Mouse (Mus musculus): Measurements from ENCODE around the gene Add3. TPM values are rescaled to one million over a fixed set of nuclear protein-coding genes. Genes with fewer than 3 reads are reported as not detected.

Add3 gene
- total RNA-seq, 4 experiments from 2014 or later = 121 to 162 (median 144) TPM

DNA sequence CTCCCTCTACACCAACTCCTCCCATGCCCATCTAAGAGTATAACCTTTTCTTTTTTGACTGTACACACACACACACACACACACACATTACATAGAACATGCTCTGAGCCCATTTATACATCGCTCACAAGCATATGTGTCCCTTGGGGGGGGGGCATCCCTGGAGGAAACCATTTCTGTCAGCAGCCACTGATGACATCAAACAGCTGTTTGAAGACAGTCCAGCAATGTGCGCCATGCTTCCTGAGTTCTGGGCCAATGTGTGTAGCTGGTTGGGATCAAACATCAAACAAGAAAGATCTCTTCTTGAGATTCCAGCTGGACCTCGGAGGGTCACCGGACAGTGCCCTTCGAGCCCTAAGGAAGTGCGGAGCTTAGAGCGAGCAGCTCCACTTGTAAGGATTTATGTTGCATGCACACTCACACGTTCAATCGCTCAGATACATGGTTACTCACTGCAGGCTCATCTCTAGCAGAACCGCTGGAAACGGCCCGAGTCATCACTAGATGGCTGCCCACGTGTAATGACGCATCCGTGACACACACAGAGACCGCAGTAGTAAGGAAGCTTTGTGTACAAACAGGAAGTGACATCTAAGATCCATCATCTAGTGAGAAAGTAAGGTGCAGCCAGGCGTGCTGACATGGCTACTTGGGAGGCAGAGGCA, 132.9 kb downstream of the Add3 start:
- DNase-seq (ENCODE audit: low spot score in 2 of 2) = no peak

DNA sequence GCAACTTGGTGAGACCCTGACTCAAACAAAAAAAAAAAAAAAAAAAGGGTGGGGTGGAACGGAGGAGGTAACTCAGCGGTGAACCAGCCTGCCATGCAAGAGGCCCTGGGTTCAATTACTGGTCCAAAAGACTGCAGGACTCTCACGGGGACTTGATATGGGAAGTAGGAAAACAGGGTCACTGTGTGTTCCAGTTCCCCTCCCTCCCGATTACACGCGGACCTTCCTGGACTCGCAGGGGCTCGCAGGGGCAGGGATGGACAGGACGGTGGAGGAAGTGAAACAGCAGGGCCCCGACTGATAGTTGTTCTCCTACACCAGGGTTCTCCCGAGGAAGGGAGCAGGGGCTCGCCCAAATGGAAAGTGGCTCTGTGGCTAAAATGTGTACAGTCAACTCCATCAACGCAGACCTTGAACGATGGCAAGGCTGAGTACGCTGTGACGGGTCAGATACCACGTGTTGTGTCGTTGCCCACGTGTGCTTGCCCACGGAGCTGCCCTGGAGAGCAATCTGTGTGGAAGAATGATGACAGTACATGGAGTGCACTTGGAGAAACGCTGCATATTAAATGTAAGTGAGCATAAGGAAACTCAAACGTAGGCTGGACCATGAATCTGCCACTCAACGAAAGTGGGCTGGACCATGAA, 133.7 kb downstream of the Add3 start:
- DNase-seq (ENCODE audit: low spot score in 2 of 2) = no peak

GRCm38 (mm10) chr19:53275204-53275603, 135.0 kb downstream of the Add3 start:
- DNase-seq (ENCODE audit: low spot score in 2 of 2) = no peak

GRCm38 (mm10) chr19:53276902-53277707, 136.9 kb downstream of the Add3 start:
- no peak for DNase-seq (ENCODE audit: low spot score in 2 of 2)

DNA sequence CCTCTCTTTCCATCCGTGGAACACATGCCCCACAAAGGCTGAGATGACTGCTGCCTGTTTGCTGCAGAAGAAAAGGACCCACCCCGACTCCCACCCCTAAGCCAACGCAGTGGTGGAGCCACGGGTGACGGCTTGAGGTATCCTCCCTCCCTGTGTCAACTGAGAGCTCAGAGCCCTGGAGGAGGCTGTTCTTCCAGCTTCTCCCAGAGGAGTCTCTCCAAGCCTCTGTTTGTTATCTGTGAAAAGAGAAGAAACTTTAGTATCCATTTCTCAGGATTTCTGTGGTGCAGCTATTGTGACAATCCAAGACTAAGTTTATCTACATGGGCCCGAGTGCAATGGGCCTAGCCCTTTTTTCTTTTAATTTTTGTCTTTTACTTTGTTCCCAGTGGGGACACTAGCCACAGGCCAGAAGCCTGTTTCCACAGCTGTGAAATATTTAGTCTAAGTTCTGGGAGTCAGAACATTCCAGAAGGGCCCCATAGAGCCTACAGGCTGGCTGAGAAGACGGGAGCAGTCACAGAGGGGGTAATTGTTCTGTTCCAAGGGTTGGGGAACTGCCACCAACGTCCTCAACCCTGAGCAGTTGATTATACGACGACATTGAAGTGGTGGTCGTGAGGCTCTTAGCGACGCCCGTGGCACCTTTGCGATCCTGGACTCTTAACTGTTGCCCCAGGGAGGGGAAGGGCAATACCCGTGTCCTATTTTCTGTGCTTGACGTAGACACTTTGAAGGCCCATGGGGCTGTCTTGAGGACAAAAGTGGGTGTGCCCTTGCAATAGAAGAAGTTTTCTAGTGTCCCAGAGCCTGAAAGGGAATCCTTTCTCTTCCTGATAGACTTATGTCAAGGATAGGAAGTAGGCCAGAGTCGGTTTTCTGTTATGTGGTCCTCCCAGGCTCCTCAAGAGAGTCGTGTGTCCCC, 138.5 kb downstream of the Add3 start:
- no peak for DNase-seq (ENCODE audit: low spot score in 2 of 2)

DNA sequence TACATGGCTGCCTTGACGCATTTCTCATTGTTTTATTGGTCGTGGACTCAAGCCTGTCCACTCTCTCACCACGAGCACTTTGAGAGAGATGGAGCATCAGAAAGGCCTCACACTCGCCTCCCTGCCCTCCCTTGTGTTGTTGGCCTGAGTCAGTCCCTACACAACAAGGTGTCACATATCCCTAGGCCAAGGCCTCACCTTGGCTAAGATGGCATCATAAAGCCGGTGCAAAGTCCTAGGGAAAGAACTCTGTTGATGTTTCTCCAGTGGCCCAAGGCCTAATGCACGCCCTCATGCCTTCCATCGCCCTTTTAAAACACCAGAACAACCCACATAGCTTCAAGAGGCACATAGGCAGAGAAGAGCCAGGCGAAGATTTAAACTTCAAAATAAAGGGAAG, 140.0 kb downstream of the Add3 start:
- no peak for DNase-seq (ENCODE audit: low spot score in 2 of 2)

DNA sequence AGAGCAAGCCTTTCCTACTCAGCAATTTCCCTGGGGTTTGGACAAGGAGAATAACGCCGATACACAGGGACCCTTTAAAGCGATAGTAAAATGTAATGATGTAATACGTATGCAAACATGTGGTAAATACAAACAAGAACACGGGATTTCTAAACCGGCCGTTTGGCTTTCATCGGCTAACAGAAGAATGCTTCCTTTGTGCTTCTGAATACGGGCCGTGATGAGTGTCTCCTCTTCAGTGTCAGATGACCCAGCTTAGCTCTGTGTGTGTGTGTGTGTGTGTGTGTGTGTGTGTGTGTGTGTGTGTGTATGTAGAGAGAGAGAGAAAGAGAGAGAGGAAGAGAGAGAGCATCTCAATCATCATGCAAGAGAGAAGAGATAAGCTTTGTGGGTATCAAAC, 142.3 kb downstream of the Add3 start:
- no peak for DNase-seq (ENCODE audit: low spot score in 2 of 2)

DNA sequence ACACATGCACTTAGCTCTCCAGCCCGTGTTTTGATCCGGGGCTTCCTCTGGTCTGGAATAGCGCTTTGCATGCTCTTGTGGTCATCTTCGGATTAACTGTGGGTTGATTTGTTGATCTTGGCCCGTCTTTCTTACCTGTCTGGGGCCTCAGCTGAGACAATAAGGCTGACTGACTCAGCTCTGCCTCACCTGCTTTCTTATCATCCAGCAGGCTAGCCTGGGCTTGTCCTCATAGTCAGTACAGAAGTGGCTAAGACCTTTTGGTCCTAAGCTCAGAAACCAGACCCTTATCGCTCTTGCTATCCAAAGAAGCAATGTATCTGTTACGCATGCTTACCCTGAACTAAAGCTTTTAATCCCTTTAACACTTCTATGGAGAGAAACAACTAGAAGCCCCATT, 143.5 kb downstream of the Add3 start:
- no peak for DNase-seq (ENCODE audit: low spot score in 2 of 2)

DNA sequence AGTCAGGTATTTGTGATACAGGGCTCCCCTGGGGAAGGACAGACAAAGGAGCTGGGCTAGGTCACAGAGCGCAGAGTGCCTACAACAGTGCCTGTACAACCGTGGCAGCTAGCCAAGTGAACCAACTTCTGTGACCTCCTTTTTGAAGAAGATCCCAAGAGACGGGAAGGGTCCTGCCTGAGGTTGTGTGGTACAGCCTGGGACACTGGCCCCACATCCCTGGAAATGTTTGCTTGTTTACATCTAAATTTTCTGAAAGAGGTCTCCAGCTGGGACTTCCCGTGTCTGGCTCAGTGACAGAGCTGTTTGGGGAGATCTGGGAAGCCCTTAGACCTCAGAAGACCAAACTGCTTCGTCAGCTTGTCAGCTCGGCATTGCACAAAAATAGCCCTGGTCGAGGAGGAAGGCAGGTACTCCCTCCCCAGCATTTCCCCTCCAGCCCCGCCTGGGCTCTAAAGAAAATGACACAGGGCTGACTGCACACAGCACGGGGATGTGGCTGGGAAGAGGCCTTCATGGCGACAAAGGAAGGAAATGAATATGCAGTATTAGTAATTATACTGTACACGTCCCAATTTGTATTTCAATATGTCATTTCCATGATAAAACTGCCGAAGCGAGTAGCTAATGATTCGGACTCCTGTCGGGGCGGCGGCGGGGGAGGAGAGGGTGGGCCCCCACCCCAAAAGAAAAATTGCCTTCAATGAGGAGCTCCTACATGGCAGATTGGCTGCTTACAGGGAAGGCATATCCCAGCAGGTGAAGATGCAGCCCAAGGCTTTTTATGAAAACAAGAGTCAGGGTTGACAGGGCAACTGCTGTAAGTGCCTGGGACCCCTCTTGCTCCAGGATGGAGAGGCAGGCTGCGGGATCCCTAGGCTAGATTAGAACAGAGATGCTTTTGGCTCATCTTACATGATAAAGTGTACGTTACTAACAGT, 144.3 kb downstream of the Add3 start:
- DNase-seq (ENCODE audit: low spot score in 2 of 2) = no peak

DNA sequence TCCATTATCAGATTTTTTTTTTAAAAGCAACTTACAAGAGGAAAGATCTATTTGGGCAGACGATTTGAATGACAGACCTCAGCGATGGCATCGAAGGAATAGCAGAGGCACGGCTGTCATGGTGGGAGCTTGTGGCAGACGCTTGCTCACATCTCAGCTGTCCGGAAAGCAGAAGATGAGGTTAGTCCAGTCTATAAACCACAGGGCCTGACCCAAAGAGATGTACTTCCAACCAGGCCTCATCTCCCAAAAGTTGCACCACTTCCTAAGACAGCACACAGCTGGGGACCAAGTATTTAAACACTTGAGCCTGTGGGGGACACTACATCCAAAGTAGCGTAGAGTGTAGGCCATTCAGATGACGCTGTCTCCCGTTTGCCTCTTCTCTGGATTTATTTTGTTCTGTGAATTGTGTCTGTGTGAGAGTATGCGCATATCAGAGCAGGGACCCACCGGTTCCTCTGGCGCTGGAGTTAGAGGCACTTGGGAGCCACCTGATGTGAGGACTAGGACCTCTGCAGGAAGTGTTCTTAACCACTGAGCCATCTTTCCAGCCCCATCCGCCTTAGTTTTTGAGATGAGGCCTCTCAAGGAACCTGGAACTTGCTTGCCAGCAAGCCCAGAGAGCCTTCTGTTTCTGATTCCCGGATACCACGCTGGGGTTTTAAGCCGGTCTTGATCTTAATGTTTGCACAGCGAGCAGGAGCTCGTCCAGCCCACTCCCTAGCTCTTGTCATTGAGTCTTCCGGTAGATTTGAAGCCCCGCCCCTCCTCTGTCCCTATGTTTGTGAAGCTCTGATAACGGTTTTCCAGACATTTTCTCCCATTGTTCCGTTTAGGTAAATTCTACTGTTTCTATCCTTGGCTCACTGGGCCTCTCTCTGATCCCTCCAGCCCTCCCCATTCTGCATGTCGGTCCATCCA, 156.3 kb downstream of the Add3 start:
- no peak for DNase-seq (ENCODE audit: low spot score in 2 of 2)

Other genes with a start within 250 kb of the Add3 start
- 10 to 100 TPM; 72.1 to 84.8 (median 73.6) TPM for gene Xpnpep1, start 100.2 kb upstream of the Add3 start, total RNA-seq (2022)
- 10 to 100 TPM; 57.8 to 73.4 (median 65.8) TPM for gene Mxi1, start 170.1 kb downstream of the Add3 start, total RNA-seq (2022)
- gene Gm10197, start 231.3 kb downstream of the Add3 start, total RNA-seq (2022) = not detected